Mouse (Mus musculus): ENCODE data around the gene Kalrn. TPM values are rescaled to one million over a fixed set of nuclear protein-coding genes. Genes with fewer than 3 reads are reported as not detected.

Kalrn gene
- polyA plus RNA-seq, 1 experiment from 2014 or later, result 10.0 TPM

GRCm38 (mm10) chr16:34351575-34352150 is 221.7 kb downstream of the Kalrn start:
- WGBS (ENCODE audit: insufficient replicate concordance), result 68% methylated on average over 7 of the region's 7 CpGs

GRCm38 (mm10) chr16:34347574-34347973 is 225.8 kb downstream of the Kalrn start:
- no peaks in the 10 kb centered on the region for H3K4me1 ChIP-seq (replicated peaks)
- no peaks in the 10 kb centered on the region for H3K9me3 ChIP-seq (replicated peaks)
- H3K36me3 ChIP-seq (replicated peaks), result no peaks in the 10 kb centered on the region
- ATAC-seq (ENCODE audit: insufficient read depth), result no peak
- H3K4me2 ChIP-seq, result no peak overlapping the region
- H3K4me3 ChIP-seq (replicated peaks), result no peak overlapping the region
- WGBS (ENCODE audit: insufficient replicate concordance), result 55% methylated on average over 10 of the region's 10 CpGs
- H3K9ac ChIP-seq, result no peak overlapping the region
- no peaks in the 10 kb centered on the region for H3K27me3 ChIP-seq
- H3K27ac ChIP-seq (replicated peaks), result no peak overlapping the region

More at GRCm38 (mm10) chr16:34351575-34352150, 221.7 kb downstream of the Kalrn start:
- no peak for ATAC-seq (ENCODE audit: insufficient read depth)
- H3K9me3 ChIP-seq (replicated peaks), result no peaks in the 10 kb centered on the region
- H3K36me3 ChIP-seq (replicated peaks), result no peaks in the 10 kb centered on the region
- no peak overlapping the region for H3K9ac ChIP-seq
- H3K4me2 ChIP-seq, result no peak overlapping the region
- no peak overlapping the region for H3K4me3 ChIP-seq (replicated peaks)
- H3K27ac ChIP-seq (replicated peaks), result no peak overlapping the region
- no peaks in the 10 kb centered on the region for H3K4me1 ChIP-seq (replicated peaks)
- no peaks in the 10 kb centered on the region for H3K27me3 ChIP-seq

- no peak overlapping the region for H3K4me3 ChIP-seq (replicated peaks)
- WGBS (ENCODE audit: insufficient replicate concordance), result 62% methylated on average over 8 of the region's 8 CpGs
- no peak for ATAC-seq (ENCODE audit: insufficient read depth)
Measured at GRCm38 (mm10) chr16:34344895-34345876, 228.1 kb downstream of the Kalrn start.

GRCm38 (mm10) chr16:34343968-34344367 is 229.4 kb downstream of the Kalrn start:
- ATAC-seq (ENCODE audit: insufficient read depth), result no peak
- WGBS (ENCODE audit: insufficient replicate concordance), result 38% methylated on average over 1 of the region's 1 CpGs
- Histone ChIP-seq H3K4me2 (no peak overlapping the region), H3K27ac (replicated peaks) (no peak overlapping the region), H3K36me3 (replicated peaks) (no peaks in the 10 kb centered on the region), H3K9ac (no peak overlapping the region), H3K4me1 (replicated peaks) (no peaks in the 10 kb centered on the region), H3K4me3 (replicated peaks) (no peak overlapping the region), H3K9me3 (replicated peaks) (no peaks in the 10 kb centered on the region), H3K27me3 (no peaks in the 10 kb centered on the region)

More at GRCm38 (mm10) chr16:34344895-34345876, 228.1 kb downstream of the Kalrn start:
- H3K27ac ChIP-seq (replicated peaks), result no peak overlapping the region
- no peaks in the 10 kb centered on the region for H3K9me3 ChIP-seq (replicated peaks)
- H3K27me3 ChIP-seq, result no peaks in the 10 kb centered on the region
- H3K4me1 ChIP-seq (replicated peaks), result no peaks in the 10 kb centered on the region
- no peaks in the 10 kb centered on the region for H3K36me3 ChIP-seq (replicated peaks)
- no peak overlapping the region for H3K4me2 ChIP-seq
- H3K9ac ChIP-seq, result no peak overlapping the region

- no peak for ATAC-seq (ENCODE audit: insufficient read depth)
- Histone ChIP-seq H3K4me3 (replicated peaks) (no peak overlapping the region), H3K27me3 (no peaks in the 10 kb centered on the region), H3K36me3 (replicated peaks) (no peaks in the 10 kb centered on the region), H3K9me3 (replicated peaks) (no peaks in the 10 kb centered on the region), H3K4me2 (no peak overlapping the region), H3K4me1 (replicated peaks) (no peaks in the 10 kb centered on the region), H3K27ac (replicated peaks) (no peak overlapping the region), H3K9ac (no peak overlapping the region)
- WGBS (ENCODE audit: insufficient replicate concordance), result 60% methylated on average over 4 of the region's 4 CpGs
Measured at GRCm38 (mm10) chr16:34343161-34343560, 230.2 kb downstream of the Kalrn start.

- H3K9me3 ChIP-seq (replicated peaks), result no peaks in the 10 kb centered on the region
- no peak overlapping the region for H3K4me2 ChIP-seq
- ATAC-seq (ENCODE audit: insufficient read depth), result no peak
- H3K4me3 ChIP-seq (replicated peaks), result no peak overlapping the region
- 25% methylated on average over 7 of the region's 7 CpGs for WGBS (ENCODE audit: insufficient replicate concordance)
- H3K27ac ChIP-seq (replicated peaks), result no peak overlapping the region
- no peaks in the 10 kb centered on the region for H3K27me3 ChIP-seq
- no peaks in the 10 kb centered on the region for H3K4me1 ChIP-seq (replicated peaks)
- H3K36me3 ChIP-seq (replicated peaks), result no peaks in the 10 kb centered on the region
- no peak overlapping the region for H3K9ac ChIP-seq
Measured at GRCm38 (mm10) chr16:34342369-34343160, 230.8 kb downstream of the Kalrn start.

- H3K27me3 ChIP-seq, result no peaks in the 10 kb centered on the region
- H3K4me1 ChIP-seq (replicated peaks), result 0 out of 2 replicates have a peak, but pooled peaks cover 2% of the 10 kb centered on the region
- no peak overlapping the region for H3K27ac ChIP-seq (replicated peaks)
- no peak for ATAC-seq (ENCODE audit: insufficient read depth)
- H3K9ac ChIP-seq, result no peak overlapping the region
- H3K9me3 ChIP-seq (replicated peaks), result no peaks in the 10 kb centered on the region
- 72% methylated on average over 4 of the region's 4 CpGs for WGBS (ENCODE audit: insufficient replicate concordance)
- H3K4me3 ChIP-seq (replicated peaks), result no peak overlapping the region
- no peak overlapping the region for H3K4me2 ChIP-seq
- H3K36me3 ChIP-seq (replicated peaks), result no peaks in the 10 kb centered on the region
Measured at GRCm38 (mm10) chr16:34334919-34335318, 238.4 kb downstream of the Kalrn start.

- Histone ChIP-seq H3K27me3 (no peaks in the 10 kb centered on the region), H3K36me3 (replicated peaks) (no peaks in the 10 kb centered on the region), H3K9ac (no peak overlapping the region), H3K4me3 (replicated peaks) (no peak overlapping the region), H3K4me1 (replicated peaks) (0 out of 2 replicates have a peak, but pooled peaks cover 2% of the 10 kb centered on the region), H3K4me2 (no peak overlapping the region), H3K27ac (replicated peaks) (no peak overlapping the region), H3K9me3 (replicated peaks) (no peaks in the 10 kb centered on the region)
- WGBS (ENCODE audit: insufficient replicate concordance), result 65% methylated on average over 5 of the region's 5 CpGs
- no peak for ATAC-seq (ENCODE audit: insufficient read depth)
Measured at GRCm38 (mm10) chr16:34331630-34332029, 241.7 kb downstream of the Kalrn start.

- Histone ChIP-seq H3K4me3 (replicated peaks) (no peak overlapping the region), H3K9me3 (replicated peaks) (no peaks in the 10 kb centered on the region), H3K27ac (replicated peaks) (no peak overlapping the region), H3K27me3 (no peaks in the 10 kb centered on the region), H3K9ac (no peak overlapping the region), H3K4me1 (replicated peaks) (0 out of 2 replicates have a peak, but pooled peaks cover under 1% of the 10 kb centered on the region), H3K4me2 (no peak overlapping the region), H3K36me3 (replicated peaks) (no peaks in the 10 kb centered on the region)
- ATAC-seq (ENCODE audit: insufficient read depth), result no peak
- 70% methylated on average over 9 of the region's 9 CpGs for WGBS (ENCODE audit: insufficient replicate concordance)
Measured at GRCm38 (mm10) chr16:34329876-34330275, 243.5 kb downstream of the Kalrn start.

GRCm38 (mm10) chr16:34329431-34329873 is 243.9 kb downstream of the Kalrn start:
- Histone ChIP-seq H3K27ac (replicated peaks) (no peak overlapping the region), H3K9ac (no peak overlapping the region), H3K4me3 (replicated peaks) (no peak overlapping the region), H3K36me3 (replicated peaks) (no peaks in the 10 kb centered on the region), H3K4me1 (replicated peaks) (0 out of 2 replicates have a peak, but pooled peaks cover under 1% of the 10 kb centered on the region), H3K4me2 (no peak overlapping the region), H3K9me3 (replicated peaks) (no peaks in the 10 kb centered on the region), H3K27me3 (no peaks in the 10 kb centered on the region)
- 60% methylated on average over 12 of the region's 12 CpGs for WGBS (ENCODE audit: insufficient replicate concordance)
- ATAC-seq (ENCODE audit: insufficient read depth), result no peak
